Mouse (Mus musculus) megakaryocyte, embryonic 14.5 days (primary cell): ENCODE results near the gene Jakmip3. TPM values are rescaled to one million over a fixed set of nuclear protein-coding genes. Genes with fewer than 3 reads are reported as not detected.

Experiments
- H3K27me3 ChIP-seq: replicated peaks from 2 replicates; pipeline ENCODE3; 2012; ENCODE audit warnings: inconsistent platforms
- H3K36me3 ChIP-seq: replicated peaks from 2 replicates; pipeline ENCODE3; 2012; ENCODE audit warnings: low read length, inconsistent platforms, mixed read lengths
- H3K4me1 ChIP-seq: 2 replicates; pipeline ENCODE4 v1.6.1; 2012; ENCODE audit warnings: inconsistent platforms
- H3K4me3 ChIP-seq: replicated peaks from 2 replicates; pipeline ENCODE3; 2012; ENCODE audit warnings: moderate library complexity, mild to moderate bottlenecking, inconsistent platforms
- H3K9me3 ChIP-seq: 2 replicates; pipeline ENCODE4 v1.6.1; 2012; ENCODE audit warnings: inconsistent platforms
- FLI1 ChIP-seq: IDR thresholded peaks from 2 replicates; pipeline ENCODE4 v1.6.1; 2012; ENCODE audit warnings: low read length, inconsistent platforms, mixed read lengths
- GATA1 ChIP-seq: IDR thresholded peaks from 3 replicates; pipeline ENCODE4 v1.6.1; 2012; ENCODE audit warnings: mixed read lengths, low read length, inconsistent platforms, borderline replicate concordance
- polyA plus RNA-seq: library from polyadenylated mRNA; stranded (reverse); fragments of >175 nt; gene quantifications from 2 replicates; pipeline ENCODE4 v1.2.3, GENCODE M21; 2012; ENCODE audit warnings: low replicate concordance; ENCODE audit not compliant: insufficient read depth

Jakmip3 gene
- polyA plus RNA-seq, 1 experiment = not detected

DNA sequence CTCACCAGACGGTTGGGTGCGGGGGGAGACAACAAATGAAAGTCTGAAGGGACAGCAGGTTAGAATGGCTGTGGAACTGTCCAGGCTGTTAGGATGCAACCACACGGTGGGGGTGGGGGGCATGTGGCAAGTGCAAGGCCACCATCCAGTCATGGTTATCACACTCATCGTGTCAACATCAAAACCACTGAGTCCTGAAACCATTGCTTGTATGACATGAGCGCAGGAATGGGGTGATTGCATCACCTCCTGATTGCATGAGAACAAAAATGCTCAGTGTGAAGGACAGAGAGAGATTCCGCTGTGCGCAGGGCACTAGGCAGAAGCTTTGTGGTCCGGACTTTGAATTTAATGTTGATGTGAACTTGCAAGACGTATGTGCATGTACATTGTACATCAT is 62.2 kb downstream of the Jakmip3 start:
- H3K4me1 ChIP-seq = 0 out of 2 replicates have a peak, but pooled peaks cover 3% of the 10 kb centered on the region
- peaks cover 33% of the 10 kb centered on the region for H3K27me3 ChIP-seq
- no peaks in the 10 kb centered on the region for H3K9me3 ChIP-seq
- H3K4me3 ChIP-seq = no peak overlapping the region
- TF ChIP-seq FLI1 (no peak), GATA1 (no peak)
- H3K36me3 ChIP-seq = no peaks in the 10 kb centered on the region

GRCm38 (mm10) chr7:139003250-139003649 is 62.7 kb downstream of the Jakmip3 start:
- no peaks in the 10 kb centered on the region for H3K9me3 ChIP-seq
- peaks cover 35% of the 10 kb centered on the region for H3K27me3 ChIP-seq
- H3K36me3 ChIP-seq = no peaks in the 10 kb centered on the region
- H3K4me3 ChIP-seq = no peak overlapping the region
- TF ChIP-seq FLI1 (no peak), GATA1 (no peak)
- 0 out of 2 replicates have a peak, but pooled peaks cover 6% of the 10 kb centered on the region for H3K4me1 ChIP-seq

GRCm38 (mm10) chr7:139009786-139010502 is 69.4 kb downstream of the Jakmip3 start:
- TF ChIP-seq FLI1 (no peak), GATA1 (no peak)
- Histone ChIP-seq H3K27me3 (peaks cover 70% of the 10 kb centered on the region), H3K4me3 (no peak overlapping the region), H3K9me3 (no peaks in the 10 kb centered on the region), H3K4me1 (0 out of 2 replicates have a peak, but pooled peaks cover 3% of the 10 kb centered on the region), H3K36me3 (no peaks in the 10 kb centered on the region)

DNA sequence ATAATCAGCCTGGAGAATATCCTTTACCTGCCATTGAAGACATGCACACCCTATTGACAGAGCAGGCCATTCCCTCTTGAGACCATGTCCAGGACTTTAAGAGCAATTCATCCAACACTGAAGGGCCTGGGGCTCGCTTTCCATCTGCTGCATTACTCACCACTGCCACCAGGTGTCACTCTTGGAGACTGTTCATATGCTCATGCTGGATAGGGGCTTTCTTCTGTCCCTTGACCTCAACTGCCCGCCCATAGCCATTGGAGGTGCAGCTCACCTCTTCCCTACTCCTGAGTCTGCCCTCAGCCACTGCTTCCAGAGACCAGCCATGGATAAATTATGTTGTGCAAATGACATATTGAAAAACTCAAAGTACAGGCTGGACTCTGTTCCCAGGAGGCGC is 70.5 kb downstream of the Jakmip3 start:
- Histone ChIP-seq H3K27me3 (peaks cover 74% of the 10 kb centered on the region), H3K4me3 (no peak overlapping the region), H3K9me3 (no peaks in the 10 kb centered on the region), H3K36me3 (no peaks in the 10 kb centered on the region), H3K4me1 (0 out of 2 replicates have a peak, but pooled peaks cover 3% of the 10 kb centered on the region)
- TF ChIP-seq FLI1 (no peak), GATA1 (no peak)

DNA sequence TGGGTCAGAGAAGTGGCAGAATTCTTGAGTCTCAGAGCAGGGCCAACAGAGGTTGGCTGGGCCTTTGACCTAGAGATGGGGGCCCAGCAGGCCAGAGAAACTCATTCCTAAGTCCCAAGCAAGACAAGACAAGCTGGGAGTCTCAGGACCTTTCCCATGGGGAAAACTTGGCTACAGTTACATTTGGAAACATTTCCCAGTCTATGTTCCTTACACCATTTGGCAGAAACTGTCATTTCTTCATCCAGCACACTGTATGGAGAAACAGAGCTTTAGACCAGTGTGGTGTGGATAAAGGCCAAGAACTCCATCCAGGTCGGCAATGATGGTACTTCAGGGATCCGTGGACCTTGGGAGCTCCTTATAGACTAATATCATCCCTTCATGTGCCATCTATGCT is 71.1 kb downstream of the Jakmip3 start:
- Histone ChIP-seq H3K27me3 (peaks cover 74% of the 10 kb centered on the region), H3K4me1 (0 out of 2 replicates have a peak, but pooled peaks cover 3% of the 10 kb centered on the region)
- TF ChIP-seq FLI1 = no peak
- TF ChIP-seq GATA1 = no peak

GRCm38 (mm10) chr7:139012767-139013369 is 72.3 kb downstream of the Jakmip3 start:
- Histone ChIP-seq H3K9me3 (no peaks in the 10 kb centered on the region), H3K27me3 (peaks cover 76% of the 10 kb centered on the region)
- TF ChIP-seq FLI1 (no peak), GATA1 (no peak)

More for the DNA sequence above, 71.1 kb downstream of the Jakmip3 start:
- Histone ChIP-seq H3K9me3 (no peaks in the 10 kb centered on the region), H3K36me3 (no peaks in the 10 kb centered on the region), H3K4me3 (no peak overlapping the region)

DNA sequence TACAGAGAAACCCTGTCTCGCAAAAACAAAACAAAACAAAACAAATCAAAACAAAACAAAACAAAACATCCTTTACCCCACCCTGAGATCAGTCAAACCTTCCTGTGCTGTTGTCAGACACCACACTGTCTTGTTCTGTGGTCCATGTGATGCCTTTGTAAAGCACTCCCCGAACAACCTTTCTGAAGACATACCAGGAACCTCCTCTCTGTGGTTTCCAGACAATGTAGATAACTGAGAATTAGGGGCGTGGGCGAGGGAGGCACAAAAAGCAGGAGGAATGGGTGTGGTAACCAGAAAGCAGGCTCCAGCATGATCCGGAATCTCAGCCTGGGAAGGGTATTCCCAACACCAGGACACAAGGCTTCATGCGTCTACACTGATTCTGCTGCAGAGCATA is 74.6 kb downstream of the Jakmip3 start:
- Histone ChIP-seq H3K4me3 (no peak overlapping the region), H3K27me3 (peaks cover 74% of the 10 kb centered on the region), H3K36me3 (no peaks in the 10 kb centered on the region), H3K9me3 (no peaks in the 10 kb centered on the region), H3K4me1 (no peaks in the 10 kb centered on the region)
- TF ChIP-seq FLI1 = no peak
- no peak for TF ChIP-seq GATA1

More at GRCm38 (mm10) chr7:139012767-139013369, 72.3 kb downstream of the Jakmip3 start:
- Histone ChIP-seq H3K4me1 (0 out of 2 replicates have a peak, but pooled peaks cover 2% of the 10 kb centered on the region), H3K36me3 (no peaks in the 10 kb centered on the region), H3K4me3 (no peak overlapping the region)

GRCm38 (mm10) chr7:139016288-139016687 is 75.8 kb downstream of the Jakmip3 start:
- H3K9me3 ChIP-seq = no peaks in the 10 kb centered on the region
- no peak overlapping the region for H3K4me3 ChIP-seq
- H3K4me1 ChIP-seq = peaks cover 9% of the 10 kb centered on the region; the same call in 1 of the 2 replicates
- peaks cover 75% of the 10 kb centered on the region for H3K27me3 ChIP-seq
- H3K36me3 ChIP-seq = no peaks in the 10 kb centered on the region
- no peak for TF ChIP-seq FLI1
- TF ChIP-seq GATA1 = no peak

GRCm38 (mm10) chr7:139017249-139017903 is 76.8 kb downstream of the Jakmip3 start:
- Histone ChIP-seq H3K36me3 (no peaks in the 10 kb centered on the region), H3K4me3 (no peak overlapping the region), H3K4me1 (peaks cover 9% of the 10 kb centered on the region; the same call in 1 of the 2 replicates), H3K27me3 (peaks cover 75% of the 10 kb centered on the region), H3K9me3 (no peaks in the 10 kb centered on the region)
- TF ChIP-seq FLI1 (no peak), GATA1 (no peak)
